Mouse (Mus musculus) activated CD4-positive, CD25-positive, alpha-beta regulatory T cell, adult 9 weeks (primary cell): ENCODE results near the gene Gm49384. TPM values are rescaled to one million over a fixed set of nuclear protein-coding genes. Genes with fewer than 3 reads are reported as not detected.

Experiments
- polyA plus RNA-seq: library from polyadenylated mRNA; unstranded; fragments of 100-300 nt; shearing (Covaris generic); gene quantifications from one replicate; pipeline ENCODE4 v1.2.1, GENCODE M21; 2017

The Gm49384 gene
- 21.0 TPM for polyA plus RNA-seq

DNA sequence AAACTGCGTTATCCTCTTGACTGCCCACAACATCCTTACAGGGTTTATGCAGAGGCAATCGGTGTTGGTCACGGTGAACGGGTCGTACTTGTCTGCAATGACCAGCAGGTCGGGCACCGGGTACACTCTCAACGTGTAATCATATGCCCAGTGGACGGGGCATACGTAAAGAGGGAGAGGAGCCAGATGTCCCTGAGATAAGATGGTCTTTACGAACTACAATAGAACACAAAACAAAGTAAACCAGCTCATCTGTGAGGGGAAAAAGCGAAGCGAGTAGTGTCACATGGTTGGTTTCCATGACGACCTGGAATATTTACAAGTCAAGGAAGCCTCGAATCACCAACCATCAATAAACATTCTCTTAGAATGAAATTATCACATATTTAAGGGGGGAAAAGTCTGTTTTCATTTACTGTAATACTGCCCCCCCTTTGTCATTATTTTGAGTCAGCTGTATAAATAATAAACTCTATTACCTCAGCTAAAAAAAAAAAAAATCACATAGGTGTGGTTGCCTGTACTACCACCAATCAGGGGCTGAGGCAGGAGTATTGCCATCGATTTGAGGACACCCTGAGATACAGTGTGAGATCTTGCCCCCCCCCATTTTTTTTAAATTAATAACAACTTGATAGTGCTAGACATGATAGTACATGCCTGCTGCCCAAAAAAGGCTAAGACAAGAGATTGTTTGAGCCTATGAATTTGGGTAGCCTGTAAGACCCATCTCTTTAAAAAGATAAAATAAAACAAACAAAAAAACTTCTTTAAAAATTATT is at the start of gene Gm49384:
Gene Gm49384, minus strand, starts transcription at position 216 of the 782 bp plus-strand sequence.

DNA sequence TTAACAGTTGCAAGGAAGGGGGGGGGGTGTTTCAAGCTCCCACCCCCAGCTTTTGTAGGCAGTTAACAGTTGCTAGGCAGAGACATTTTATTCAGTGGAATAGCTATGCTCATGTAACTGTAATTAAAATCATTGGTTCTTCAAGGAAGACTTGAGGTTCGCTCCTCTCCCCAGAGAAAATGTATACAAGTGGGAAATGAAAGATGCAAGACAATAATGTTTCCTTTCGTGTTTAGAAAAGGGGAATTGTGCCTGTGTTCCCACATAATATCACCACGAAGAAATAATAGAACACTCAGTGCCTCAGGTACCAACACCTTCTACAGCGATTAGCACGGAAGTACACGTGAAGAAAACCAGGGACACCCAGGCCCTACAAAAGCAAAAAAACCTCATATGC is 36.8 kb upstream of the Gm49384 start, which contains the start of gene Klhdc1:
Gene Klhdc1, plus strand, starts transcription at position 301 of the 400 bp plus-strand sequence.

DNA sequence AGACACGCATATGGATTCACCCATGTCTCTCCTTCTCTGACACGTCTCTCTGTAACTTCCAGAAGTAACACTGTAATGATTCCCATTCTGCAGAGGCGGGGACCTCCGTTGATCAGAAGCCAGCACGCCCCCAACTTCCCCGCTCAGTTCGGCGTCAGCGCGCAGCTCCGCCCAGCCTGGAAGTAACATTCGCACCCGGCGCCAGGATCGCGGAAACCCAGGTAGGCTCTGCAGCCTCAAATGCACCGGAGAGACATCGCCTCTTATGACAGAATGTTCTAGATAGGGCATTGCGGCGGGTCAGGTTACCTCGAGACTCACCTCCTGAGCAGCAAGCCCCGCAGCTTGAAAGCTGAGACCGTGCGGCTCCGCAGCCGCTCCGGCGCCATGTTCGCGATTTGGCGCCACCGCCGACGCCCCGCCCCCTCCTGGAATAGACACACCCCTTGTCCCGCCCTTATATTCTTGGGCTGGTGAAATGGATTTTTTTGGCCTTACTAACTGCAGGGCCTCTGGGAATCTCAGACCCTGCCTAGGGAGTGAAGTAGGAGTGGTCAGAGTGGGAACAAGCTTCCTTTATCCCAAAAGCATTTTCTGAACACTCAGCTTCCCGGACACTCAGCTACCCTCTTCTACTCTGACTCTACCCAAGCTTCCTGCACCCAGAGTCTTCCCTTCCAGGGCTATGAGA is 23.9 kb upstream of the Gm49384 start, which contains the start of gene Pole2:
Gene Pole2, minus strand, starts transcription at position 420 of the 691 bp plus-strand sequence.

DNA sequence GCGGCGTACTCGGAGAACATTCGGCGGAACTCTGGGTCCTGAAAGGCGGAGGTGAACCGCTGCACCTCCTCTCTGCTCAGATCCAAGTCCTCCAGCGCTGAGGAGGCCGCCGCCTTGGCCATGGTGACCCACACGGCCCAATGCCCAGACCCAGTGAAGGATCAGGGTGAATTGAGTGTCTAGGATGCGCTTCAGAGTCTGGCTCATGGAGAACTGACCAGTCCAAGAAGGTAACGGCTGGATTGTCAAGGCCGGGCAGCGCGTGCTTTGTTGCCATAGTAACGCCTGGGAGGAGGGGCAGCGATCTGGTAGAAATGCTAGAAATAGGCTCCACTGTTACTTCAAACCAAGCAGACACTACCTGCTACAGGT is 5.9 kb downstream of the Gm49384 start, which contains the start of gene Dnaaf2:
Gene Dnaaf2, minus strand, starts transcription at position 266 of the 372 bp plus-strand sequence.

DNA sequence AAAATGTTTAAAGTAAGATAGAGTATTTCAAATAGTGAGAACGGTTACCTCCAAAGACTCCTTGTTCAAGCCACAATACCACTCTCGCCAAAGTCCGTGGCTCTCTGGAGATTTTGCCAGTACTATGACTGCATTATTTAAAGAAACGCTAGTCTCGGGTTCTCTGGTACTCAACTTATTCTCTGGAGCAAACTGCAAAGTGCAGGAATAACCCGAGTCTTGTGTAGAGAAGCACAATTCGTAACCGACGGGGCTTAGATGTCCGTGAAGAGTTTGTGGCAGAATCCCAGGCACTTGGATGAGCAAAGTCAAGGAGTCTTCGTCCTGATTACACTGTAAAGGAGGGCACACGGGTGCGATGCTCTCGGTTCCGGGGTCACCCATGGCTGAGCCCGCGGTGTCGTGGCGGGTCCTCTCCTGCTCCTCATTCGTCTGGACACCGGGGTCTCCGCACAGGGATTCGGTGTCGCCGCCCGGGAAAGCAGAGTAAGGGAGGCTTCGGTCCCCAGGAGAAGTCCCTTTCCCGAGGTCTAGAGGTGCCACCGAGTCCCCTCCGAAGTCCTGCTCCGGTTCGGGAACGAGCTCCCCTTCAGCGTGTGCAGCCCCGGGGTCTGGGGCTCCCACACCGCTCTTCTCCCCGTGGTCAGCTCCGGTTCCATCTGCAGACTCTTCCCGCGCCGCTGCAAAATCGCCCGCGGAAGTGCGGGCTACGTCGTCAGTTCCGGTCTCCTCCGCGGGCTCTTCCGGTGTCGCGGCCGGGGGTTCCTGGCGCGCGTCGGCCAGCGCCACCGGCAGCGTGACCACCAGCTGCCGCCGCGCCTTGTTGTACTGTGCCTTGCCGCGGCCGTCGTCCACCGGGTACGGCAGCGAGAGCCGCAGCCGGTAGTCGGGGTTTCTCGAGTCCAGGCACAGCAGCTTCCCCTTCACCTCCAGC is 7.4 kb downstream of the Gm49384 start, which contains the start of gene Gm49383:
Gene Gm49383, minus strand, starts transcription at position 661 of the 934 bp plus-strand sequence.

DNA sequence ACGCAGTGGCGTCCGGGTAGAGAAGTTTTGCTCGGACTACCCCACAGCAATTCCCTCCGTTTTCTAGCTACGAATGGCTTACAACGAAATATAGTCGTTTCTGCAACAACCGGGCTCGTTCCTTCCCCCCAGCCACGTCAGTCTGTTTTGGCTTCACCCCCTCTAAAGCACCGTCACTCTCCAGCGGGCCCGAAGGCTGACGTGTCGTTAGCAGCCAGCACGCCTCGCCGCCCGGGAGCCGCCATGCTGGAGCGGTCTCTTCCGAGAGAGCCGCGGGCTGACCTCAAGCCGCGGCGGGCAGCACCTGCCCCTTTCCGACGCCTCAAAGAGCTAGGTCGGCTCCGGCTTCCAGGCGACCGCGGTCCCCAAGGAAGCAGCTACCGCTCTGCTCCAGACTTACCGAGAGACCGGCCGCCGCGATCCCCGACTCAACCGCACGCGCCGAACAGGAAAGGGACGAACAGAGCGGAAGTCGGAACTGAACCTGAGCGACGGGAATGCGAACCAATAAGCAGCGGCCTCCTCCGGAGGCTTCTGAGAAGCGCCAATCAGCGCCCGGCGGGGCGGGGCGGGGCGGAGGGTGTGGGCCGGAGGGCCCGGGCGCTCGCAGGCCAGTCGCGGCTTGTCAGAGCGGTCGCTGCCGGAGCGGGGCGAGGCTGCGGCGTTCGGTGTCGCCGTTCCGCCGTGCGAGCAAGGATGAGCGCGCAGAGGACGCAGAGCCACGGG is 20.3 kb downstream of the Gm49384 start, which contains the start of the genes Rpl36al and Mgat2:
Gene Rpl36al, minus strand, starts transcription at position 501 of the 726 bp plus-strand sequence.
Gene Mgat2, plus strand, starts transcription at position 575 of the 726 bp plus-strand sequence.

DNA sequence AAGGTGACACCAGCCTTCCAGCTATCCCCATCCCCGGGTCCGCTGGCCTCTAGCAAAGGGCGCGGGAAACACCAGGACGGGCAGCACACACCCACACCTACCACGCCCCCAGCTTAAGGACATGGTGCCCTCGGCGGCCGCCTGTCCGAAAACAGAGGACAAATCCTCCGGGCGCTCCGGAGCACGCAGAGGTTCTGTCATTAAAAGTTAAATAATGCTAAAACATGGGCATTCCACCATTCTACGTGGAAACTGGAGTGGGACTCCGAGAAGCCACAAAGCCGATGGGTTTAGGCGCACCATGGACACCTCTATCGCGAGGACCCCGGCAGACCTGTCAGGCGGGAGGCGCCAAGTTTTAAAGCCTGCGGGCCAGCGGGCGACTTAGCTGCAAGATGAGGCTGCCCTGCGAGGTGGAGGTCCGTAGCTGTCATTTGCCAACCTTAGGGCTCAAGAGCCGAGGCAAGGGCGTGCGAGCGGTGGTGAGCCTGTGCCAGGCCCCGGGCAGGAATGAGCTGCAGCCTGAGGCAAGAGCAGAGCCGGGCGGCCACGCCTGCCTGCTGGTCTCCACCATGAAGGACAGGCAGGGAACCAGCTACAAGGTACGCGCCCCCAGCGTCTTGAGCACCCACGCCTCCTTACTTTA is 35.5 kb downstream of the Gm49384 start, which contains the start of gene Lrr1:
Gene Lrr1, plus strand, starts transcription at position 354 of the 646 bp plus-strand sequence.

DNA sequence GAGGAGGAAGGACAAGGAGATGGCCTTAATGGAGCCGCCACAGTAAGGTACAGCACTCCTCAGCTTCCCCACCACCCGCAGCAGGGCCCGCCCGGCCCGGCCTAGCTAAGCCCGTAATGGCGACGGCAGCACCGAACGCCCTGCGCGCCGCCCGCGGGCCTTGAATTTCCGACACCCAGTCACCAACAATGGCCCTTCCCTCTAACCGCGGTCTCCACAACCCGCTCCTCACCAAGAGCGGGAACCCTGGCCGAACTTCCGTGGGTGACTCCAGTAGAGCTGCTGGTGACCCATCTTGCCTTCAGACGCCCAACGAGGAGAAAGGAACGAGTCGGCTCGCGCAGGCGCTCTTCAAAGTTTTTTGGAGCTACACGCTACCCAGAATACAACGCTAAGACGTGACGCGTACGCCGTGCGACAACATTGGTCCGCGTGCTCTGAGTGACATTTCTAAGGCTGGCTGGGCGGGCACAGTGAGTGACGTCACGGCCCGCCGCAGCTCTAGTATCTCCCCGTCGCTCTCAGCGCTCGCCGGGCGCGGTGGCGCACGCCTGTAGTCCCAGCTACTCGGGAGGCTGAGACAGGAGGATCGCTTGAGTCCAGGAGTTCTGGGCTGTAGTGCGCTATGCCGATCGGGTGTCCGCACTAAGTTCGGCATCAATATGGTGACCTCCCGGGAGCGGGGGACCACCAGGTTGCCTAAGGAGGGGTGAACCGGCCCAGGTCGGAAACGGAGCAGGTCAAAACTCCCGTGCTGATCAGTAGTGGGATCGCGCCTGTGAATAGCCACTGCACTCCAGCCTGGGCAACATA is 45.1 kb downstream of the Gm49384 start, which contains the start of gene Rps29:
Gene Rps29, minus strand, starts transcription at position 422 of the 813 bp plus-strand sequence.

Other genes starting within 250 kb of the Gm49384 start
- gene Rps29, start 45.1 kb downstream of the Gm49384 start, polyA plus RNA-seq: 2,125 TPM
- gene Lrr1, start 35.5 kb downstream of the Gm49384 start, polyA plus RNA-seq: 1.4 TPM
- gene Rpl36al, start 20.2 kb downstream of the Gm49384 start, polyA plus RNA-seq: 474 TPM
- 15.9 TPM for gene Mgat2, start 20.1 kb downstream of the Gm49384 start, polyA plus RNA-seq
- gene Gm49383, start 7.2 kb downstream of the Gm49384 start, polyA plus RNA-seq: 15.0 TPM
- gene Dnaaf2, start 5.8 kb downstream of the Gm49384 start, polyA plus RNA-seq: 7.4 TPM
- 9.6 TPM for gene Pole2, start 23.9 kb upstream of the Gm49384 start, polyA plus RNA-seq
- gene Klhdc1, start 36.9 kb upstream of the Gm49384 start, polyA plus RNA-seq: 20.1 TPM
- 11.5 TPM for gene Klhdc2, start 92.4 kb upstream of the Gm49384 start, polyA plus RNA-seq
- gene Nemf, start 152.9 kb upstream of the Gm49384 start, polyA plus RNA-seq: 135 TPM
- gene Arf6, start 167.9 kb upstream of the Gm49384 start, polyA plus RNA-seq: 13.9 TPM
- not detected for gene Gm9887, start 168.2 kb upstream of the Gm49384 start, polyA plus RNA-seq